Mouse (Mus musculus) urinary bladder, adult 2 months (tissue): ENCODE measurements around the gene Mrpl10. TPM values are rescaled to one million over a fixed set of nuclear protein-coding genes. Genes with fewer than 3 reads are reported as not detected.
A peak's percentile ranks its signal among the peaks of the same experiment; 100 is the strongest.

Experiments used
- DNase-seq: peaks from one replicate; pipeline ENCODE4 v3.0.0; 2022; ENCODE audit warnings: low spot score
- polyA plus RNA-seq: library from polyadenylated mRNA; depleted of rRNA; stranded (reverse); fragments of >200 nt; gene quantifications from 2 replicates; pipeline ENCODE4 v1.2.3, GENCODE M21; 2012; rRNA removed

The Mrpl10 gene
- polyA plus RNA-seq: 60.0 and 63.9 TPM in 2 replicates

DNA sequence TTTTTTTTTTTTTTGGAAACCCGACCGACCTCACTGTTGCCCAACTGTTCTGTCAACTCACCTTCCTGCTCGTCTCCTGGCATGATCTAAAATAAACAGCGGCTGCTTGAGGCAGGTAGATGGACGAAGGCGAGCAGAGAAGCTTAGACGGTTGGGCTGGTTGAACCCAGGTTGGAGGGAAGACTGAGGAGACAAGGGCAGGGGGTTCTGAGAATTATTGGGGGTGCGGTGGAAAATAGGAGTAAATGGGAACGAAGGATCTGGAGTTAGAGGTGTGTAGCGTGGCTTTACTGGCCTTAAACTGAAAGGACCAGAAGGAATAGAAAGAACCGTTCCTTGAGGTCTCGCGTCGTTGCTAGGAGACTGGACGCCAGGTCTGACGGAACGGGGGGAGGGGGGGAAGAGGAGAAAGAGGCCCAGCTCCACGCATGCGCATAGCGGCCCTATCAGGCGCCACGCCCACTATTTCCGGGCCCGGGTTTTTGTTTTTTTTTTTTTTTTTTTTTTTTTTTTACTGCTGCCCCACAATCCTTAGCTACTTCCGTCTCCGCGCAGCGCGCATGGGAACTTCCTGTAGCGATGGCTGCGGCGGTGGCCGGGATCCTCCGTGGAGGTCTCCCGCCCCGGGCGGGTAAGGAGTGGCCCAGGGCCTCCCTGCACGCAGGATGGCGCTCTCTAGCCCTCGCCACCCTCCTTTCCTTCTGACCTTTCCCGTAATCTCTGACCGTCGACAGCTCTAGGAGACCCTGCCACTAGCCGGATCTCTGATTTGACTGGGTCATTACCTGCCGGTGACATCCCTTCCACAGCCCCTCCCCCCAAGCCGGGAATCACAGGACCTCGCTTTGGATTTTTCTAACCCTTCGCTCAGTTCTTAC lies at the start of gene Mrpl10, which contains the start of gene Lrrc46:
Gene Mrpl10, plus strand, starts transcription at position 539 of the 878 bp plus-strand sequence.
Gene Lrrc46, minus strand, starts transcription at position 386 of the 878 bp plus-strand sequence.
- peak; percentile 77 for DNase-seq

DNA sequence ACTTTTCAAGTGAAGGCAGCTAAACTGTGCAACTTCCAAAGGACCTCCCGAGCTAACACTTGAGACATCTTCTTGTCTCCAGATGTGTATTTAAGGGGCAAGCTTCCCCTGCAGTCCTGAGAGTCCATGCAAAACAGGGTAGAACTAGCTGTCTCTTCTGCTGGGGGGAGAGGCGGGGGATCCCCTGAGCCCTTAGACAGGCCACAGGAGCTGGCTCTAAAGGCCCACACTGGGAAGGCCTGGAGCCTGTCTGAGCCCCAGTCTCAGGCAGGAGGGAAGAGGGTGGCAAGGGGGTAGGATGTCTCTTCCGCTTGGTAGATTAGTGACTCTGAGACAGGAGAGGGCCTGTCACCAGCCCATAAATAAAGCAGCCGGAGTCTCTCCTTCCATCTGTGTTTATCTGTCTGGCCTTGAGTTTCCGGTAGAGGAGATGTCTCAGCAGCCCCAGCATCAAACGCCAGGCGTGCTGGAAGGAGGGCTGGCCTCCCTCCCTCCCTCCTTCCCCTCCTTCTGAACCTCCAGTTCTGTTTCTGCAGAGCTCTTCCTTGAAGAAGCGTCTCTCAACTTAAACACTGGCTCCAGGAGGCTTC lies 48.5 kb upstream of the Mrpl10 start:
- DNase-seq: no peak

GRCm38 (mm10) chr11:96995031-96995430 lies 46.3 kb upstream of the Mrpl10 start:
- DNase-seq: no peak

DNA sequence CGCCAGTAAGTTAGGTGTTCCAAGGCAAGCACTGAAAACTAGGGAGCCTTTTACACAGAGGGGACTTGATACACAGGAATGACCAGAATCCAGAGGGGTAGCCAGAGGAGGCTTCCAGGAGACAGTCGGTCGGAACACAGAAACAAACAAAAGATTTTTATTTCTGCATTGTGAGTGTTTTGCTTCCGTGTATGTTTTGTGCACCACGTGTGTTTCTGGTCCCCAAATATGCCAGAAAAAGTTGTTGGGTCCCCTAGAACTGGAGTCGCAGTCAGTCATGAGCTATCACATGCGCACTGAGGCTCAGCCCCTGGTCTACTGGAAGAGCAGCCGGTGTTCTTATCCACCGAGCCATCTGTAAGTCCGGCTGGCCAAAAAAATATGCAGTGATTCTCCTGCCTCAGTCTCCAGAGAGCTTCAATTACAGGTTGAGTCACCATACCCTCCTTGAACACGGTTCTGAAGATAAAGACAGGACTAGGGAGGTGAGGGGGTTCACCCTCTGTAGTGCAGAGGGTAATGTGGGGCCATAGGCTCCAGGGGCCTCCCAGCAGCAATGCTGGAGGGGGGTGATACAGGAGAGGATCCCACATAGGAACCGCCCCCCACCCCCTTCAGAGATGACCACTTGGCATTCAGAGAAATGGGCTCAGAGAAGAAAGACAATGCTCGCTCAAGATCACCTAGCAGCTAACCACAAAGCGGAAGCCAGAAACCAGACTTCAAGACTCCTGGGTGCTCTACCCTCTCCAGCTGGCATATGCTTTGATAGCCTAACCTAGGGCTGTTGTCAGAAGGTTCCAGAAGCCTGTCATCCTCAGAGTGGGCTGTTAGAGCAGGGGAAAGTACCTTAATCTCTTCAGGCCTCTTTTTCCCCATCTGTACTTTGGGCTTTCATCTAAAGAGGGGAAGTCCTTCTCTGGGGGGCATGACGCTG lies 45.3 kb upstream of the Mrpl10 start:
- no peak for DNase-seq

DNA sequence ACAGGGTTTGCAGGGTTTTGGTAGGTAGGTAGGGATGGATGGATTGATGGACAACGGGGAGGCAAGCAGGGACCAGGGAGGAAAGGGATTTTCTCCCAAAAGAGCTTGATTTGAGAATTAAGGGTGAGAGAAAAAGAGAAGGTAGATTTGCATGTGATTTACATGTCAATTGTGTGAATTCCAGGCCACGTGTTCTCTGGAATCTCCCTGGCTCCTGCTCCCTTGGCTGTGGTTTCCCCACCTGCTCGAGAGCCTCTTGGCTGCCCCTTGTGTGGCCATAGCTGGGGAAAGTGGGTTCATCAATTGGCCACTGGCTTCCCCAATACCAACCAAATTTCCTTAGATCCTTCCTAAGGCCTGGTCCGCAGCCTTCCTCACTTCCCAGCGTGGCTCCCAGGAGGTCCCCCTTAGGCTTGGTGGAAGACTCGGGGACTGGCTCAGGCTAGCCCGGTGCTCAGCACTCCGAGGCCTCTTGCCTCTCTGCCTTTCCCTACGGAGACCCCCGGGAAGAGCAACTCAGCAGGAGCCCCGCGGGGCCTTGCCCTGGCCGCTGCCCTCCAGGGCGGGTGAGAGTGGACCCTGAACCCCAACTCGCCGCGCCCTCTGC lies 44.5 kb upstream of the Mrpl10 start:
- DNase-seq: no peak

DNA sequence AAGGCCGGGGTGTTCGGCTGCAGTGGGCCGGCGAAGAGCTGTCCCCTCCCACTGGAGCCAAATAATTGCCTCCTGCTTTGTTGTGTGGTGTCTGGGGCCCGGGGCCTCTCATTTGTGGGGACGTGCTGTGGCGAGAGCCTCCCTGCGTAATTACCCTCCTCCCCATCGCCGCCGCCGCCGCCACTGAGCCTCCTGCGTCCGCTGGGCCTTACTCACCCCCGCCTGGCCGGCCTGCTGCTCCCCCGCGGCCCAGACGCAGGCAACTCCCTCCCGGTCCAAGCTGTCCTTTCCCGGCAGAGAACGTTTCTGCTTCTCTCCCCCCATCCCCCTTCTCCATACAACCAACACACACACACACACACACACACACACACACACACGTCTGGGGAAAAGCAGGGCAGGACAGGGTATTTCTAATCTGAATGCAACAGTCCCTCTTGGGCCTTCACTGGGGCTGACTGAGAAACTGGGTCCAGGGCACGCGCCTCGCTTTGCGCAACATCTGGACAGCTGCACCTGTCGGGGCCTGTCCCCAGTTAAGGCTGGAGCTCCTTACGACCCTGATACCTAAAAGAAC lies 43.9 kb upstream of the Mrpl10 start:
- DNase-seq: no peak

GRCm38 (mm10) chr11:97003170-97003569 lies 38.2 kb upstream of the Mrpl10 start:
- DNase-seq: no peak

DNA sequence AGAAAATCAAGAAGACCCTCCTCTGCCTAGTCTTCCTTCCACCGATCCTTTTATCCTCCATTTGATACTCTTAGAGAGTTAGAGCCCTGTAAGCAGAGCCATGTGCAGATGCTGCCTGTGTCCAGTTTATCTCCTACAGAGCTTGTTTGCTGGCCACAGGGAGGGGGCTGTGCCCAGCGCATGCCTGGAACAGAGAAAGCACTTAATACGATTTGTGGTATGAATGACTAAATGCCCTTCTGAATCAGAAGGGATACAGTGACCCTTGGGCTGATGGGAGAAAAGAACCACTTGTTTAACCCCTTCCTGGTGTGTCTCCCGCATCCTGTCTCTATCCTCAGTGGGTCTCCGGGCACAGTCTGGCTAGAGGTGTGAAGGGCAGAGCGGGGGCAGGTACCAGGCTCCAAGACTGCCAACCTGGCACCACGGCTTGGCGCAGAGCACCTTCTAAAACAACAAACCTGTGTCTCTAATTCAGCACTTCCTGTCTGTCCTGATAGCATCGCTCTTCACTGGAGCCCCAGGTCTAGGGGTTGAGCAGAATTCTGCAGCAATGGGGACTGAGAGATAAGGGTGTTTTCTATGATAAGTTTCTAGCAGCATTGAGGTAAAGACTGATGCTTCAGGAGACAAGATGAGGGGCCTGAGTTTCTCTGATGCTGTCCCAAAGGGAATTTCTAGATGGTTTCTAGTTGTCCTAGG lies 34.1 kb upstream of the Mrpl10 start:
- no peak for DNase-seq

DNA sequence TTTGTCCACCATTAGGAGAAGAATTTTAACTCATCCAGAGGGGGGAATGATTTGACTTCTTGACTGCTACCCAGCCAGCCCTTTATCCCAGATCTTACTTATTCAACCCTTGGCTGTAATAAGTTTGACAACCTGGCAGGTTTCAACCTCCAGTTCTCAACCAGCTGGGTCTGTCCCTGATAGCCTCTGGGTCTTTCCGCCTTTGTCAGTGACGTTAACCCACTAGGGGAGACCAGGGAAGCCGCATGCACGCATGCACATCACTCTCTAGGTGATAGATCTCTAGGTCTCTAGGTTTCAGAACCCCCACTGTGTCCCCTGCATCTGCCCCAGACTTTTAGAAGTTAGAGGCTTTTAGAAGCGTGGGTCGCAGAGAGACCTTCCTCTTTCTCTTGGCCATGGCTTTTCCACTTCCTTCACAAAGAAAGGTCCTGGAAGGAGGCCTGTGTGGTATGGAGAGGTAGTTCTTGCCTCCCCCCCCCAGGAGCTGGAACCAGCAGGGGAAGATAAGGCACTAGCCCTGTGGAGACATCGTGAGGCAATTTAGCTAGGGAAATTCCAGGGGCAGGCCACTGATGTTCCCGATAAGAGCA lies 32.1 kb upstream of the Mrpl10 start:
- DNase-seq: no peak

GRCm38 (mm10) chr11:97013121-97013670 lies 28.2 kb upstream of the Mrpl10 start, which contains the start of gene Sp6:
Gene Sp6, plus strand, starts transcription at chr11:97013394.
- no peak for DNase-seq

GRCm38 (mm10) chr11:97017696-97018582 lies 23.4 kb upstream of the Mrpl10 start:
- peak; percentile 35 for DNase-seq

DNA sequence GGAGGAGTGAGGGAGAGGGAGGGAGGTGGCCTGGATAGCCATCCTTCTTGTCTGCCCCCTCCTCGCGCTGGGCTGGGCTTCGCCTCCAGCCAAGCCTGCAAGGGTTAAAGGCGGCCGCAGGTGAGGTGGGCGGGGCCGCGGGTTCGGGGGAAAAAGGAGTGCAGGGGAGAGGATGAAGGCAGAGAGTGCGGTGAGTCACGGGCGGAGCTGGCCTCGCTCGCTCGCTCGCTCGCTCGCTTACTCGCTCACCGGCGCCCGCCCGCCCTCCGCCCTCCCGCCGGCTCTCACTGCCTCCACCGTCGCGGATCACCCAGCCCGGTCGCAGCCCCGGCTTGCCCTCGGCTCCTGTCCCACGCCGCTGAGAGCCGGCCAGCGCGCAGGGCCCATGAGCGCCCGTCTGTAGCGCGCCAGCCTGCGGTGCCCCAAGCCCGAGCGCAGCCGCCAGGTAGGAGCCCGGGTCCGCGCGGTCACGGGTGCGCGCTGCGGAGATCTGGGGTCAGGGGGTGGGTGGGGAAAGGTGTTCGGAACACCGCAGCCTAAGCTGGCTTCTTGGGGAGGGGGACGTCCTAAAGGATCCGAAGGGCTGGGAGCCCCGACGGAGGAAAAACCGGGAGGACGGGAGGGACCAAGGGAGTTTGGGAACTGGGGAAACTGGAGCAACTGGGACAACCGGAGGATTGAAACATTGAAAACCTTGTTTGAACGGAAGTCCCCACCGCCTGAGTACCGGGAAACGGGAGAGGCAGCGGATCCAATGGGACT lies 22.6 kb upstream of the Mrpl10 start:
- peak; percentile 56 for DNase-seq

DNA sequence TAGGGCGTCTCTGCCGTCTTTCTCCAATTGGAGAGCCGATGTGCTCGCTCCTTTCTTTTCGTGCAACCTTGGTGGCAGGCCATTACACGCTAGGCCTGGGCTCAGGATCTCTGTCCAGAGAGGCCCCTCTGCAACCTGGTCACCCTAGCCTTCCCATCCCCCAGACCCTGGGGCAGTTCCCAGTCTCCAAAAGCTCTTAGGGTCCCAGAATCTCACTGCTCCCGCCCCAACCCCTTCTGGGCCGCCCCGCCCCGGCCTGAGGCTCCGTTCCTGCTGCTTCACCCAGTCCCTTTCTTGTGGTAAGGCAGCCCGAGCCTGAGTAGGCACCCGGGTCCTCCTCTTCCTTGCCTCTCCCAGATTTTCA lies 22.0 kb upstream of the Mrpl10 start:
- DNase-seq: no peak

DNA sequence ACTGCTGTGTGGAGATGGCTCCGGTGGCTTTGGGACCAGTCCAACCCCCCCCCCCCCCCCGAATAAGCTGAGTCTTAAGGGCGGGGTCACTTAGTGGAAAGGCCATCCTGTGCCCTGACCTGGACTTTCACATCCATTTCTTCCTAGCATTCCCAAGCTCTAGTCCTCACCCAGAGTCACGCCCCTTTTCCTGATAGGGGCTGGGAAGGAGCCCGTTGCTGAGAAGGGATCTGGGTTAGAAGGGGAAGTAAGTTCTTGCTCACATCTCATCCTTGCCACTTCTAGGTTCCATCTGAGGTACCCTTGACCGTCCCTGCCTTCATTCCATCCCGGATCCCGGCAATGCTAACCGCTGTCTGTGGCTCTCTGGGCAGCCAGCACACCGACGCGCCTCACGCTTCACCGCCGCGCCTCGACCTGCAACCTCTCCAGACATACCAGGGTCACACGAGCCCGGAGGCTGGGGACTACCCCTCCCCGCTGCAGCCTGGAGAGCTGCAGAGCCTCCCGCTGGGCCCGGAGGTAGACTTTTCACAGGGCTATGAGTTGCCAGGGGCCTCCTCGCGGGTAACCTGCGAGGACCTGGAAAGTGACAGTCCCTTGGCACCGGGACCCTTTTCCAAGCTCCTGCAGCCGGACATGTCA lies 20.1 kb upstream of the Mrpl10 start:
- DNase-seq: no peak

- peak; percentile 50 for DNase-seq
Measured at GRCm38 (mm10) chr11:97021873-97022484, 19.4 kb upstream of the Mrpl10 start.

DNA sequence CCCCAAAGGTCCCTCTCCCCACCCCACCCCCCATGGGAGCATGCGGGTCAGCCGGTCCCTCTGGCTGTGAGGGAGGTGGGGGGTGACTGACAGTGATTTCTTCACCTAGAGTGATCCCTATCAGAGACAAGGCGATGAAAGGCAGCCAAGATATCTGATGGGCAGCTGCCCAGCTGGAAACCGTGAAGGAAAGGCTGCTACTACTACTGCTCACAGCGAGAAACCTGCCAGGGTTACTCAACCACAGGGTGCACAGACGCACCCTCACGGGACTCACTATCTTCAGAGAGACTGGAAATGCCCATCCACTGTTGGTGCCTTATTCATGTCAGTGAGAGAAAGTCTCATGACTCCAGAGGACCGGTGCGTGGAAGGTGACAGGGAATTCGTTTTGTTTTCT lies 16.4 kb upstream of the Mrpl10 start:
- DNase-seq: peak; percentile 50

DNA sequence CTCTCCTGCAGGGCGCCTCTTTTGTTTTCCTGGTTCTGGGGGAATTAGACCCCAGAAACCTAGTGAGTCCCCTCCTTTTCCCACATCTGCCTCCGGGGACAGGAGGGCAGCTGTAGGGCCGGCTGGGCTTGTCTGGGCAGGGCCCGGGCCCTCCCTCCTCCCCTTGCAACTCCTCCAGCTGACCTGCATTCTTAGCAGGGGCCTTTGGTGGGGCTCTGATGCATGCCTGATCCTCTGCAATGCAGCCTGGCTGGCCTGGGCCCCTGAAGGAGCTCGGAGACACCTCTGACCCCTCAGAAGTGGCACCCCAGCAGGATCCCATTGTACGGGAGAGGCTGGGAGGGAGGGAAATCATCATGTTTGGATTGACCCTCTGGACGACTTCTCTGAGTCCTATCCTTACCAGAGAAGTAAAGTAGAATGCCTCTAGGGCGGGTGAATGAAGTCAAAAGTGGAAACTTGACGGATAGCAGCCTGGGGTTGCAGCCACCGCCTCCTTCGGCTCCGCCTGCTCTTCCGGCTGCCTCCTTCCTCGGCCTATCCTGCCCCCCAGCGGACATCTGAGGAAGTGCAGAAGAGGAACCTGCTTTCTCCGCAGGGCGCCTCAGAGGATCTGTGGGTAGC lies 15.5 kb upstream of the Mrpl10 start:
- DNase-seq: peak; percentile 68
